Mouse (Mus musculus) midbrain, embryonic 12.5 days (tissue): Measurements from ENCODE around the gene Btbd8. TPM values are rescaled to one million over a fixed set of nuclear protein-coding genes. Genes with fewer than 3 reads are reported as not detected.
A peak's percentile ranks its signal among the peaks of the same experiment; 100 is the strongest.

Source experiments
- ATAC-seq: fragments of 200-750 bp; cut with Nextera tagmentation; 2 replicates; pipeline ENCODE4 v1.8.0; 2017; ENCODE audit warnings: low read depth, moderate TSS enrichment, moderate library complexity; ENCODE audit not compliant: low FRiP score
- H3K27ac ChIP-seq: fragments of 300-500 bp; sonication (generic); replicated peaks from 2 replicates; pipeline ENCODE4 v1.5.1; 2016; ENCODE audit warnings: mild to moderate bottlenecking
- H3K27me3 ChIP-seq: fragments of 300-500 bp; sonication (generic); 2 replicates; pipeline ENCODE4 v1.6.1; 2016; ENCODE audit warnings: mild to moderate bottlenecking
- H3K36me3 ChIP-seq: fragments of 300-500 bp; sonication (generic); 2 replicates; pipeline ENCODE4 v1.6.1; 2016
- H3K4me1 ChIP-seq: fragments of 300-500 bp; sonication (generic); 2 replicates; pipeline ENCODE4 v1.6.1; 2016
- H3K4me2 ChIP-seq: fragments of 300-500 bp; sonication (generic); replicated peaks from 2 replicates; pipeline ENCODE4 v1.6.1; 2016; ENCODE audit warnings: mild to moderate bottlenecking, moderate library complexity
- H3K4me3 ChIP-seq: fragments of 300-500 bp; sonication (generic); 2 replicates; pipeline ENCODE4 v1.5.1; 2016; ENCODE audit warnings: mild to moderate bottlenecking
- H3K9ac ChIP-seq: fragments of 300-500 bp; sonication (generic); replicated peaks from 2 replicates; pipeline ENCODE4 v1.6.1; 2016; ENCODE audit warnings: mild to moderate bottlenecking, moderate library complexity
- H3K9me3 ChIP-seq: fragments of 300-500 bp; sonication (generic); 2 replicates; pipeline ENCODE4 v1.6.1; 2016; ENCODE audit warnings: mild to moderate bottlenecking
- WGBS: fragments of 180-500 bp; shearing (Covaris S2); methylation state at CpG from one replicate; pipeline ENCODE4 v1.1.7; 2016; 5-methylcytosine and 5-hydroxymethylcytosine counted together
- polyA plus RNA-seq: library from polyadenylated mRNA; unstranded; fragments of >200 nt; fragmentation: Nextera tagmentation; extraction: Ambion mirVana; gene quantifications from 2 replicates; pipeline ENCODE4 v1.2.1, GENCODE M21; 2016

Btbd8 gene
- polyA plus RNA-seq, 1 experiment from 2014 or later = 11.6 TPM

DNA sequence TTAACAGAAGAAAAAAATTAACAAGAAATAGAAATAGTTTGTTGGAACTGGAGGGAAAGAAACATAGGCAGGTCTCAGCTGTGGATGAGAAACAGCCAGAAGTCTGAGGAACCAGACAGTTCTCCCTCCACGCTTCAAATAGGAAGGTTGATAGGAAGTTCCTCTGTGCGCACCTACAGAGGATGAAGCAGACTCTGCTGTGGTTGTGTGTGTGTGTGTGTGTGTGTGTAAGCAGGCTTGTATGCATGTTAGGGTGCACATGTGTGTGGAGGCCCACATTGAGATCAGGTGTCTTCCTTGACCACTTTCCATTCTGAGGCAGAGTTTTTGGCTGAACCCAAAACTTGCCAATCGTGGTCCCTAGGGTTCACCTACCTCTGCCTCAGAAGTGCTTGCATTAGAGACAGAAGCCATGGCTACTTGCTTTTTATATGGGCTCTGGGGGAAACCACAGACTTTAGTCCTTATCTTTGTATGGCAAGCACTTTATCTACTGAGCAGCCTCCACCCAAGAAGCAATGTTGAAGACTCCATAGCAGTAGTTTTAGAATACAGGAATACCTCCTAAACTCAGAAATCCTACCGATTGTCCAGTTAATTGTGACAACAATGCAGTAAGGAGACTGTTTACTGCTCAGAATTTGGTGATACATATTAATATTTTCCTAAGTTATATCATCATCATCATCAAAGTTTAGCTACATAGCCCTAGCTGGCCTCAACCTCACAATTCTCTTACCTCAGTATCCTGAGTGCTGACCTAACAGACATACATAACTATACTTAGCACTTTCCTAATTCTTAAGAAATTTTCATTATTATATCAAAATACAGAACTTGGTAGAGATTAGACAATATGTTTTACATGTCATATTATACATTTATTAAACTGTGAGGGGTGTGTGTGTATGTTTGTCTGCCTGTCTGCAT is 24.6 kb downstream of the Btbd8 start:
- no peak overlapping the region for H3K4me3 ChIP-seq
- 89% methylated on average over 4 of the region's 4 CpGs for WGBS
- peaks cover 3% of the 10 kb centered on the region; the same call in 1 of the 2 replicates for H3K4me1 ChIP-seq
- H3K4me2 ChIP-seq = no peak overlapping the region
- H3K9me3 ChIP-seq = no peaks in the 10 kb centered on the region
- H3K36me3 ChIP-seq = no peaks in the 10 kb centered on the region
- no peaks in the 10 kb centered on the region for H3K27me3 ChIP-seq
- H3K27ac ChIP-seq = no peak overlapping the region
- H3K9ac ChIP-seq = no peak overlapping the region
- no peak for ATAC-seq

DNA sequence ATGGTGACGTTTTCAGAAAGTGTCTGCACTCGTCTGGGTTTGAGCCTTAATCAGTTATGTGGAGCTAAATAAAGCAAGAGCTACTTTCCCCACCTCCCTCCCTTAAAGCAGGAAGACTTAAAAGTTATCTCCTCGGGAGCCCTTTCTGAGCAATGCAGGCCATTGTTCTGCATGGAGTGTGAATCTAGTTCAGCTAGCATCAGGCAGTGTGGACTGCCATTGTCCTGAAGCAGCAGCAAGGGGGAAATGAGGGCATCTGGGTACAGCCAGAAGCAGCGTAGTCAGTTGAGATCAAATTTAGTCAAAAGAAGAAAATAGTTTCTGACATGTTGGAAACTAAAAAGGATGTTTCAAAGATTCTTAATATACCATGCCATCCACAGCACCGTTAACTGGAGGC is 28.7 kb downstream of the Btbd8 start:
- Histone ChIP-seq H3K4me1 (peaks cover 3% of the 10 kb centered on the region; the same call in 1 of the 2 replicates), H3K27ac (no peak overlapping the region), H3K36me3 (no peaks in the 10 kb centered on the region), H3K4me3 (no peak overlapping the region), H3K4me2 (no peak overlapping the region), H3K9ac (no peak overlapping the region), H3K9me3 (no peaks in the 10 kb centered on the region), H3K27me3 (no peaks in the 10 kb centered on the region)
- no peak for ATAC-seq
- 31% methylated on average over 5 of the region's 5 CpGs for WGBS

DNA sequence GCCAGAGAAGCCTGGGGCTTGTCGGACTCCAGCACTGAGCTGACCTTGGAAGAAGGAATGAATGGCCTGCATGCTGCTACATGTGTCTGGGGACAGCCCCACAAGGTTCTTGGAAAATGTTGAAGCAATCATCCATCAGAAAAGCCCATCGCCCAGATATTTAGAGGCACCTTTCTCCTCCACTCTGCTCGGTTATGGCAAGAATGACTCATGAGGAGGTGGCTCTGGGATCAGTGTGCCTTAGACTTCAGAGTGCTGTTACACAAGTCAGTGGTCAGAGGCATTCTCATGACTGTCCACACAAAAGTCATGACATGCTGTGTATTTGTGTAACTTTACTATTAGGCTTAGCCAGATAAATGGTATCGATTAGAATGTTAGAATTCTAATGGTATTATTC is 29.3 kb downstream of the Btbd8 start:
- Histone ChIP-seq H3K27ac (no peak overlapping the region), H3K4me3 (no peak overlapping the region), H3K27me3 (no peaks in the 10 kb centered on the region), H3K9me3 (no peaks in the 10 kb centered on the region), H3K4me1 (peaks cover 3% of the 10 kb centered on the region; the same call in 1 of the 2 replicates), H3K9ac (no peak overlapping the region), H3K4me2 (no peak overlapping the region), H3K36me3 (no peaks in the 10 kb centered on the region)
- WGBS = 83% methylated on average over 4 of the region's 4 CpGs
- ATAC-seq = no peak

DNA sequence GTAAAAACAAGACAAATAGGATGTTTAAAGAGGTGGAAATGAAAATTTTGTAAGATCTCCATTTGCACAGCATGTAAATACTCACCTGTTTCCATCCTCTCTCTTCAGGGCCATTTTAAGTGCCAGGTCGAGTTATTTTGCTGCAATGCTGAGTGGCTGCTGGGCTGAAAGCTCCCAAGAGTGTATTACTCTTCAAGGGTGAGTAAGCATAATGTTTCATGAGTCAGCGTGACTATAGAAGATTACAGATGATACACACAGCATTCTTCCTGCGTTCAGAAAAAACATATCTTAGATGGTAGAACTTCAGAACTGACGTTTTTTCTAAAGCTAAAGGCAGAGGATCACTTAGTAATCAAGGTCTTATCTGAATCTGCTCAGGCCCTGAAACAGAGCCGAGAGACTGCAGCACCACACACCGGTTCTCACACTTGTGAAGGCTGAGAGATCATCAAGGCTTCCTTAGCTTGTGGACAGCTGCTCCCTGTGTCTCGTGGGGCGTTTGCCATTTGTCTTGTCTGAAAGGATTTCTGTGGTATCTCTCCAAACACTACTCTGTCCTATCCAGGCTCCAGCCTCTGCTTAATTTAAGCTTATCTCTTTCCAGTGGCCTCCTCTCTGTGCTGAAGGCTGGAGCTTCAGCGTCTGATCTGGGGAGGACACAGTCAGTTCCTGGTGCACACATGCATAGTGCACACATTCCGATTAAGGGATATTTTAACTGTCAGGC is 33.0 kb downstream of the Btbd8 start:
- H3K9ac ChIP-seq = no peak overlapping the region
- no peaks in the 10 kb centered on the region for H3K27me3 ChIP-seq
- H3K4me1 ChIP-seq = peaks cover 3% of the 10 kb centered on the region; the same call in 1 of the 2 replicates
- H3K4me2 ChIP-seq = no peak overlapping the region
- 84% methylated on average over 10 of the region's 10 CpGs for WGBS
- H3K4me3 ChIP-seq = no peak overlapping the region
- H3K27ac ChIP-seq = no peak overlapping the region
- H3K36me3 ChIP-seq = peaks cover 9% of the 10 kb centered on the region; the same call in 1 of the 2 replicates
- H3K9me3 ChIP-seq = no peaks in the 10 kb centered on the region
- no peak for ATAC-seq

DNA sequence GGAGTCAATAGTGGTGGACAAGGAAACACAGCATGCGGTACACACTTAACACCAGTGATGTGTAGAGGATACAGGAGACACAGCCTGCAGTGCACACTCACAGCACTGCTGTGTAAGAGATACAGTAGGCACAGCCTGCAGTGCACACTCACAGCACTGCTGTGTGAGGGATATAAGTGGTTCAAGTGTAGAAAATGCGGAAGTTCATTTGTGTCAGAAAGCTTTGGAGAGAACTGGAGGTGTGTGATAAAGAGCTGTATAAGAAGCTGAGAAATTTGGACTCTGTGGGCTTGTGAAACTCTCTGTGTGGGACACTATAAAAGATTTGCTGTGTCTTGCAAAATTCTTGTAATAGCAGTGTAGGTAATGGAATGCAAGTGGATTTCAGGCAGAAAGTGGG is 42.4 kb downstream of the Btbd8 start:
- H3K27ac ChIP-seq = no peak overlapping the region
- WGBS = 92% methylated on average over 2 of the region's 2 CpGs
- H3K4me1 ChIP-seq = no peaks in the 10 kb centered on the region
- H3K36me3 ChIP-seq = peaks cover 3% of the 10 kb centered on the region; the same call in 1 of the 2 replicates
- no peaks in the 10 kb centered on the region for H3K9me3 ChIP-seq
- H3K4me3 ChIP-seq = no peak overlapping the region
- H3K9ac ChIP-seq = no peak overlapping the region
- ATAC-seq = no peak
- no peak overlapping the region for H3K4me2 ChIP-seq
- no peaks in the 10 kb centered on the region for H3K27me3 ChIP-seq

DNA sequence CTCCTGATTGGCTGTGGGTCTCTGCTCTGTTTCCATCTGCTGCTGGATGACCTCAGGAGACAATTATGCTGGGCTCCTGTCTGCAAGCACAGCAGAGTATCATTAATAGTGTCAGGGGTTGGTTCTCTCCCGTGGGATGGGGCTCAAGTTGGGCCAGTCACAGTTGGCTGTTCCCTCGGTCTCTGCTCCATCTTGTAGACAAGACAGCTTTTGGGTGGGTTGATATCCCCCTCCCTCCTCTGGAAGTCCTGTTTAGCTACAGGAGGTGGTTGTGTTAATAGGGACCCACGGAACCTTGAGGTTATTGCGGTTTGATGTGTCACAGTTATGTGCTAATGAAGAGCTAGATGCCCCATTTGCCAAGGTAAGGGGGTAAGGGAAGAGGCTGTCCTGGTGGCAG is 51.2 kb downstream of the Btbd8 start:
- no peak overlapping the region for H3K9ac ChIP-seq
- H3K36me3 ChIP-seq = 0 out of 2 replicates have a peak, but pooled peaks cover 4% of the 10 kb centered on the region
- H3K27me3 ChIP-seq = no peaks in the 10 kb centered on the region
- WGBS = 74% methylated on average over 4 of the region's 4 CpGs
- no peak overlapping the region for H3K4me2 ChIP-seq
- H3K27ac ChIP-seq = no peak overlapping the region
- no peak overlapping the region for H3K4me3 ChIP-seq
- H3K4me1 ChIP-seq = no peaks in the 10 kb centered on the region
- no peaks in the 10 kb centered on the region for H3K9me3 ChIP-seq
- no peak for ATAC-seq

DNA sequence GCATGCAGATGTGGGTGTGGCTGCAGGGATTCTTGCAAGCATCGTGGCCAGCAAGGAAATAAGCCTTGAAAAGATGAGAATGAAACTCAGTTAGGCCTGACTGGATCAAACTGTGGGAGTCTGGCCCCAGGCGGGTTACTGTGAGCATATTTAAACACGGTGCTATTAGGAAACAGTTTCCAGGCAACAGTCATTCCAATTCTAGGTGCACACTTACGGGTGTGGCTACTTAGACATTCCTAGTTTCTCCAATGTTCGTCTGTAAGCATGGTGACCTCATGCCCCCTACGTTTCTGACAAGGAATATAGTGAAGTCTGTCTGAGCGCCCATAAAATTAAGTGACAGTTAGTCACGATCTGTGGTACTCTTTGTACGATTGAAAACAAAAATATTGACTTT is 53.2 kb downstream of the Btbd8 start:
- Histone ChIP-seq H3K9ac (no peak overlapping the region), H3K36me3 (0 out of 2 replicates have a peak, but pooled peaks cover 8% of the 10 kb centered on the region), H3K27me3 (no peaks in the 10 kb centered on the region), H3K4me3 (no peak overlapping the region), H3K9me3 (no peaks in the 10 kb centered on the region), H3K4me1 (no peaks in the 10 kb centered on the region), H3K27ac (no peak overlapping the region), H3K4me2 (no peak overlapping the region)
- no peak for ATAC-seq
- 77% methylated on average over 9 of the region's 9 CpGs for WGBS

DNA sequence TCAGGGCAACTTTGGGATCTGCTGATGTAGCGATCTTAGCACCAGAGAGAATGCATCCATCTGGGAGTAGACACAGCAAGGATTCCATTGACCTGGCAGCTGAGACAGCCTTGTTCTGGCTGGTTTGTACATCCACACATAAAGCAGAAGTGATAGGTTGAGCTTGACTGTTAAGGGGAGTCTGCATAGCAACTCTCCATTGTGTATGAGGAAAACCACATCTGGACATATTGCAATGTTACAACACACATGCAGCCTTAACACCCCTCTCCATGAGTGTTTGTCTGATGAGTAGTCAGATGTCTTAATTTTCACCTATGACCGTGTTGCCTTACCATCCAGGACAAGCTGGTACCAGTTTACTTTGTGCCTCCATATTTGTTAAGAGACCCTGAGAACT is 54.7 kb downstream of the Btbd8 start:
- no peak for ATAC-seq

DNA sequence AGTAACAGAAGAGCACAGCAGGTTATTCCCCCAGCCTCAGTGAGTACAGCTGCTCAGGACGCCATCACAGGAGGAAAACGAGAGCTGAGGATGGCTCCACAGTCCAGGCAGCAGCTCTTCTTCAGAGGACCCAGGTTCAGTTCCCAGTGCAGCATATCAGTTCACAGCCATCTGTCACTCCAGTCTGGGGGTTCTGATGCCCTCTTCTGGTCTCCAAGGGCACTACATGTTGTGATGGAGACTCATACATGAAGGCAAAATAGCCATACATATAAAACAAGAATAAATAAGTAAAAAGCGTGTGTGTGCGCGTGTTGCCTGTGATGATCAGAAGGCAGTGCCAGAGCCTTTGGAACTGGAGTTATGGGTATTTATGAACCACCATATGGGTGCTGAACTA is 57.0 kb downstream of the Btbd8 start:
- no peak for ATAC-seq
- Histone ChIP-seq H3K4me3 (no peak overlapping the region), H3K4me1 (peaks cover 11% of the 10 kb centered on the region), H3K9me3 (no peaks in the 10 kb centered on the region), H3K9ac (no peak overlapping the region), H3K27ac (no peak overlapping the region), H3K36me3 (0 out of 2 replicates have a peak, but pooled peaks cover 8% of the 10 kb centered on the region), H3K4me2 (no peak overlapping the region), H3K27me3 (no peaks in the 10 kb centered on the region)
- 96% methylated on average over 5 of the region's 5 CpGs for WGBS

More for the DNA sequence above, 54.7 kb downstream of the Btbd8 start:
- Histone ChIP-seq H3K27me3 (no peaks in the 10 kb centered on the region), H3K4me3 (no peak overlapping the region), H3K27ac (no peak overlapping the region), H3K9ac (no peak overlapping the region), H3K4me2 (no peak overlapping the region), H3K36me3 (0 out of 2 replicates have a peak, but pooled peaks cover 8% of the 10 kb centered on the region), H3K9me3 (no peaks in the 10 kb centered on the region), H3K4me1 (0 out of 2 replicates have a peak, but pooled peaks cover 2% of the 10 kb centered on the region)
- WGBS = 86% methylated on average over 2 of the region's 2 CpGs

DNA sequence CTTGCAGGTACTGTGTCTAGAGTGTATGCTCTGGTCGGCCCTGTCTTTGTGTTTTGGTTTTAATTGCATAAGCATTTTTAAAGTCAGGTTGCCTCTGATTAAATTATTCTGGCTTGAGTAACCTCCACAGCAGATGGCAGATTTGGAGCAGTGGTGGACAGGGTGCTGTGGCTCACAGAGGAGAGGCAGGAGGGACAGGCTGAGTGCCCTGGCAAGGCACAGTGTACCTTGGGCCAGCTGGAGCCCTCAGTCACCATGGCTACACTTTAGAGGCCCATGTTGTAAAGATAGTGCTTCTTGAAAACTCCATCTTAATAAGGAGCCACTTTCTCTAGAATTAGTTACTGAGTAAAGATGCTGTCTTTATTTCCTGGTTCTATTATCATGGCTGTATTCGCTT is 58.2 kb downstream of the Btbd8 start:
- H3K36me3 ChIP-seq = 0 out of 2 replicates have a peak, but pooled peaks cover 8% of the 10 kb centered on the region
- H3K4me1 ChIP-seq = peaks cover 11% of the 10 kb centered on the region
- no peak for ATAC-seq
- H3K27ac ChIP-seq = peak overlapping the region; percentile 42; the same call in 1 of the 2 replicates
- H3K27me3 ChIP-seq = no peaks in the 10 kb centered on the region
- no peaks in the 10 kb centered on the region for H3K9me3 ChIP-seq
- no peak overlapping the region for H3K4me3 ChIP-seq
- H3K9ac ChIP-seq = no peak overlapping the region
- 85% methylated on average over 2 of the region's 2 CpGs for WGBS
- no peak overlapping the region for H3K4me2 ChIP-seq

DNA sequence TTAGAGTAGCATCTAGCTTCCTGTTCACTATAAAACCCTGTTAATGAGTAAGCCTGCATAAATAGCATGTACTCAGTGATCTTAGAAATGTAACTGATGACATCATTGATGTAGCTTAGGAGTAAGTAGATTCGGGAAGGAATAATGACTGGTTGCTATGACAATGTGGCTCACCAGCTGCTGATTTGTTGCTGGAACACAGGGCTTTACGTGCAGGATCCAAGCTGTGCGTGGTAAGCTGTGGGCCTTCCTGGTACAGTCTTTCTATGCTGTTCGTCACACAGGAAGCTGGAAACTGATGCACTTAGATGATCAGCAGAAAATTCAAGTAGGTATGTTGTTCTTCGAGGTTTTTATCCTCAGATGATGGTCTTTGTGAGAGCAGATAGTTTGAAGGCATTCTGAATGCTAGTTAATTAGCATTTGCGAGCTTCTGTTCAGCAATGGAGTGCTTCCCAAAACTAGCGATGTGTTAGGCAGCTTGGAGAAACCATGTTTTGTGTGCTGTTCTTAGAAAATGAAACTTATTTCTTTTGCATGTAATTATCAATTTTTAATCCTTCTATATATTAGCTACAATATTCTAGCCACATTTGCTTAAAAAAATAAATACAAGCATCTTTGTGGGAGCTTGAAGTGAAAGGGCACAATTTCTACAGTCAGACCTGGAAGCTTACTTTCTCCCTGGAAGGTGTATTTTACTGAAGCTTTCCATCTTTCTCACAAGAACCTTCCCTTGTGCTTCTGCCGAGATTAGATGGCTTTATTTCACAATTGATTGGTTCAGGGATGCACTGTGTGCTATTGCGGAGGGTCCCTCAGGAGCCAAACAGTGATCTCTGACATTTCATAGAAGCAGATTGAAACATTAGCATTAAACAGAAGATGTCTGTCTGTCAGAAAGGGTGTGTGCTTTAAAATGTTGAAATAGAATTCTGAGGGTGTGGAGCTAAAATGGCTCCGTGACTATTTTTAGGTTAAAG is 60.0 kb downstream of the Btbd8 start:
- peak; percentile 94 for ATAC-seq
- 0 out of 2 replicates have a peak, but pooled peaks cover 4% of the 10 kb centered on the region for H3K36me3 ChIP-seq
- WGBS = 39% methylated on average over 10 of the region's 10 CpGs
- H3K27me3 ChIP-seq = no peaks in the 10 kb centered on the region
- no peaks in the 10 kb centered on the region for H3K9me3 ChIP-seq
- peak overlapping the region; percentile 30 for H3K4me3 ChIP-seq
- H3K4me2 ChIP-seq = peak overlapping the region; percentile 45
- peak overlapping the region; percentile 24; the same call in 1 of the 2 replicates for H3K9ac ChIP-seq
- H3K4me1 ChIP-seq = peaks cover 11% of the 10 kb centered on the region
- peak overlapping the region; percentile 76 for H3K27ac ChIP-seq
